Mouse (Mus musculus) neural tube, embryonic 11.5 days (tissue): ENCODE results near the gene Kremen1. TPM values are rescaled to one million over a fixed set of nuclear protein-coding genes. Genes with fewer than 3 reads are reported as not detected.

Source experiments
- ATAC-seq: fragments of 200-750 bp; cut with Nextera tagmentation; 2 replicates; pipeline ENCODE4 v1.8.0; 2017; ENCODE audit warnings: moderate number of reproducible peaks, mild to moderate bottlenecking, moderate TSS enrichment, moderate library complexity; ENCODE audit not compliant: insufficient read depth, low FRiP score, low TSS enrichment
- DNase-seq: peaks from one replicate; pipeline ENCODE4 v3.0.0-alpha.2; 2015; ENCODE audit warnings: low spot score
- H3K27ac ChIP-seq: fragments of 300-500 bp; sonication (generic); 2 replicates; pipeline ENCODE4 v1.5.1; 2014; ENCODE audit warnings: low read depth, mild to moderate bottlenecking, low read length
- H3K27me3 ChIP-seq: fragments of 300-500 bp; sonication (generic); 2 replicates; pipeline ENCODE4 v1.6.1; 2014; ENCODE audit warnings: mild to moderate bottlenecking, low read length, mixed read lengths; ENCODE audit not compliant: control insufficient read depth, insufficient read depth
- H3K36me3 ChIP-seq: fragments of 300-500 bp; sonication (generic); 2 replicates; pipeline ENCODE4 v1.6.1; 2014; ENCODE audit warnings: mild to moderate bottlenecking, low read length, moderate library complexity, mixed read lengths; ENCODE audit not compliant: control insufficient read depth, insufficient read depth
- H3K4me1 ChIP-seq: fragments of 300-500 bp; sonication (generic); 2 replicates; pipeline ENCODE4 v1.6.1; 2014; ENCODE audit warnings: low read length, mixed read lengths; ENCODE audit not compliant: control insufficient read depth, insufficient read depth
- H3K4me2 ChIP-seq: fragments of 300-500 bp; sonication (generic); 2 replicates; pipeline ENCODE4 v1.6.1; 2014; ENCODE audit warnings: low read depth, mild to moderate bottlenecking, moderate library complexity
- H3K4me3 ChIP-seq: fragments of 300-500 bp; sonication (generic); 2 replicates; pipeline ENCODE4 v1.5.1; 2014; ENCODE audit warnings: low read depth, low read length
- H3K9ac ChIP-seq: fragments of 300-500 bp; sonication (generic); 2 replicates; pipeline ENCODE4 v1.6.1; 2014; ENCODE audit warnings: mild to moderate bottlenecking, low read length
- H3K9me3 ChIP-seq: fragments of 300-500 bp; sonication (generic); 2 replicates; pipeline ENCODE4 v1.6.1; 2016; ENCODE audit warnings: low read length; ENCODE audit not compliant: control insufficient read depth
- whole genome bisulfite sequencing: fragments of 180-500 bp; shearing (Covaris S2); extraction: QIAGEN DNeasy Blood & Tissue Kit; methylation state at CpG from one replicate; pipeline ENCODE4 v1.1.7; 2014; 5-methylcytosine and 5-hydroxymethylcytosine counted together
- polyA plus RNA-seq: library from polyadenylated mRNA; unstranded; fragments of >200 nt; fragmentation: Nextera tagmentation; extraction: Ambion mirVana; gene quantifications from 2 replicates; pipeline ENCODE4 v1.2.1, GENCODE M21; 2014

Gene Kremen1
- polyA plus RNA-seq, 1 experiment from 2014 or later: 9.6 TPM

DNA sequence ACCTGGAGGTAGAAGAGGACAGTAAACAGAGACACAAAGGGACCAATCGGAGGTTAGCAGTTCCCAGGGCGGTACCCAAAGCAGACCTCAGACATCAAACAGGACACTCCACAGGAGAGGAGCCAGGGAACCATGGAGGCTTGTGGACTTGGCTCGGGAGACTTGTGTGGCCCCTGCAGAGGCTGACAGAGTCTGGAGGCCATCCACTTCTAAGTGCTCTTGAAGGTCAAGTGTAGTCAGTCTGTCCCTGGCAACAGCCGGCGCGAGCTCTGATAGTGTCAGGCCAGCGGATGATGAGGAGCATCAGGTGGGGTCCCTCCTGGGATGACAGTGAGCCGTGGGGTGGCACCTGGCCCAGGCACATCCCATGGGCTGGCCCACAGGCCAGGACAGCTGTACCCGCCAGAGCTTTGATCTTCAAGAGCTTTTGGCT is 69.3 kb downstream of the Kremen1 start:
- Histone ChIP-seq H3K9ac (no peak overlapping the region), H3K4me2 (no peak overlapping the region), H3K4me1 (peaks cover 7% of the 10 kb centered on the region), H3K4me3 (no peak overlapping the region), H3K36me3 (no peaks in the 10 kb centered on the region; the same call in 1 of the 2 replicates), H3K9me3 (no peaks in the 10 kb centered on the region), H3K27ac (0 out of 2 replicates have a peak overlapping the region, but pooled peaks have one; percentile 8), H3K27me3 (no peaks in the 10 kb centered on the region)
- no peak for ATAC-seq
- no peak for DNase-seq
- 54% methylated on average over 9 of the region's 9 CpGs for WGBS

GRCm38 (mm10) chr11:5189239-5189933 is 72.0 kb downstream of the Kremen1 start:
- DNase-seq: no peak
- H3K9me3 ChIP-seq: no peaks in the 10 kb centered on the region
- H3K27ac ChIP-seq: no peak overlapping the region
- no peak overlapping the region for H3K9ac ChIP-seq
- ATAC-seq: no peak
- no peaks in the 10 kb centered on the region for H3K36me3 ChIP-seq
- H3K4me1 ChIP-seq: peaks cover 7% of the 10 kb centered on the region
- no peak overlapping the region for H3K4me2 ChIP-seq
- no peak overlapping the region for H3K4me3 ChIP-seq
- WGBS: 64% methylated on average over 9 of the region's 9 CpGs
- no peaks in the 10 kb centered on the region for H3K27me3 ChIP-seq

- no peaks in the 10 kb centered on the region for H3K27me3 ChIP-seq
- no peak overlapping the region for H3K4me2 ChIP-seq
- WGBS: 95% methylated on average over 4 of the region's 4 CpGs
- DNase-seq: no peak
- peaks cover 12% of the 10 kb centered on the region for H3K4me1 ChIP-seq
- H3K9ac ChIP-seq: no peak overlapping the region
- no peaks in the 10 kb centered on the region for H3K36me3 ChIP-seq
- H3K9me3 ChIP-seq: no peaks in the 10 kb centered on the region
- H3K4me3 ChIP-seq: no peak overlapping the region
- no peak for ATAC-seq
- no peak overlapping the region for H3K27ac ChIP-seq
These were observed 73.2 kb downstream of the Kremen1 start for GRCm38 (mm10) chr11:5188170-5188569.

GRCm38 (mm10) chr11:5184832-5185231 is 76.5 kb downstream of the Kremen1 start:
- no peak overlapping the region for H3K4me3 ChIP-seq
- H3K27me3 ChIP-seq: no peaks in the 10 kb centered on the region
- no peak overlapping the region for H3K27ac ChIP-seq
- no peak for DNase-seq
- peaks cover 10% of the 10 kb centered on the region for H3K4me1 ChIP-seq
- no peak overlapping the region for H3K9ac ChIP-seq
- no peaks in the 10 kb centered on the region for H3K36me3 ChIP-seq
- H3K4me2 ChIP-seq: no peak overlapping the region
- WGBS: 89% methylated on average over 9 of the region's 9 CpGs
- no peak for ATAC-seq
- H3K9me3 ChIP-seq: no peaks in the 10 kb centered on the region

DNA sequence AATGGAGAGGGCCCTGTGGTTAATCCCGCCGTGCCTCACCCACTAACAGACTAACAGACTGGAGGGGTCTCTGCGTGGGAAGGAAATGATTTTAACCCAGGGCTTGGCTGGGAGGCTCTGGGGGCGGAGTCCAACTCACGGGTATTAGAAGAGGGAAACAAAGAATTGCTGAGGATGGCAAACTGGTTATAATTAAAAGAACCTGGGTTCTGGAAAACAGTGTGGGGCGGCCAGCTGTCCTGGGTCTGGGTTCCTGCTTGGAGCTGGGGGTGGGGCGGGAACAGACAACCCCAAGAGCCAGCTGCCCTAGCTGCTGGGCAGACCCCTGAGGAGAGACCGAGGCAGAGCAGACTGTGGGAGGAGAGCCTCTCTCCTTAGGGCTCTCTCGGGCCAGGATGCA is 77.1 kb downstream of the Kremen1 start:
- 31% methylated on average over 9 of the region's 9 CpGs for WGBS
- 0 out of 2 replicates have a peak, but pooled peaks have one; percentile 65 for ATAC-seq
- no peak overlapping the region for H3K9ac ChIP-seq
- H3K36me3 ChIP-seq: no peaks in the 10 kb centered on the region
- H3K27ac ChIP-seq: no peak overlapping the region
- H3K4me2 ChIP-seq: no peak overlapping the region
- H3K4me3 ChIP-seq: no peak overlapping the region
- no peaks in the 10 kb centered on the region for H3K27me3 ChIP-seq
- no peaks in the 10 kb centered on the region for H3K9me3 ChIP-seq
- H3K4me1 ChIP-seq: peaks cover 8% of the 10 kb centered on the region
- peak; percentile 34 for DNase-seq

DNA sequence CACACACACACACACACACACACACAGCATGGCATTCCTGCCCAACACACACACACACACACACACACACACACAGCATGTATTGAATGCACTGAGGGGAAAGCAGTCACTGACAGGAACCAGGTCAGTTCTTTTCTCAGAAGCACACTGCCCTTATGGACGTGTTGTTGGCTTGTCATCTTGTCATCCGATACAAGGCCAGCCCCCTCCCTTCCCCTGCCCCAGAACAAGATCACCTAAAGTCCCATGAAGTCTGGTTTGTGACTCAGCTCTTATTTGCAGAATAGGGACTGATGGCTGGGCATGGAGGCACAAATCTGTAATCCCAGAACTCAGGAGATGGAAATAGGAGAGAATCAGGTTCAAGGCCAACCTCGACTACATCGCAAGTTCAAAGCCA is 78.5 kb downstream of the Kremen1 start:
- H3K4me1 ChIP-seq: peaks cover 7% of the 10 kb centered on the region
- no peaks in the 10 kb centered on the region for H3K9me3 ChIP-seq
- no peak overlapping the region for H3K27ac ChIP-seq
- DNase-seq (no peak), ATAC-seq (no peak)
- no peak overlapping the region for H3K4me3 ChIP-seq
- H3K27me3 ChIP-seq: no peaks in the 10 kb centered on the region
- WGBS: 68% methylated on average over 4 of the region's 4 CpGs
- H3K36me3 ChIP-seq: no peaks in the 10 kb centered on the region
- H3K9ac ChIP-seq: no peak overlapping the region
- no peak overlapping the region for H3K4me2 ChIP-seq

- 0 out of 2 replicates have a peak, but pooled peaks have one; percentile 35 for ATAC-seq
- Histone ChIP-seq H3K9ac (no peak overlapping the region), H3K4me1 (peaks cover 7% of the 10 kb centered on the region), H3K36me3 (no peaks in the 10 kb centered on the region), H3K4me3 (no peak overlapping the region), H3K27ac (no peak overlapping the region), H3K27me3 (no peaks in the 10 kb centered on the region), H3K9me3 (no peaks in the 10 kb centered on the region), H3K4me2 (no peak overlapping the region)
- WGBS: 20% methylated on average over 13 of the region's 13 CpGs
- DNase-seq: peak; percentile 85
These were observed 79.4 kb downstream of the Kremen1 start for GRCm38 (mm10) chr11:5181850-5182404.

DNA sequence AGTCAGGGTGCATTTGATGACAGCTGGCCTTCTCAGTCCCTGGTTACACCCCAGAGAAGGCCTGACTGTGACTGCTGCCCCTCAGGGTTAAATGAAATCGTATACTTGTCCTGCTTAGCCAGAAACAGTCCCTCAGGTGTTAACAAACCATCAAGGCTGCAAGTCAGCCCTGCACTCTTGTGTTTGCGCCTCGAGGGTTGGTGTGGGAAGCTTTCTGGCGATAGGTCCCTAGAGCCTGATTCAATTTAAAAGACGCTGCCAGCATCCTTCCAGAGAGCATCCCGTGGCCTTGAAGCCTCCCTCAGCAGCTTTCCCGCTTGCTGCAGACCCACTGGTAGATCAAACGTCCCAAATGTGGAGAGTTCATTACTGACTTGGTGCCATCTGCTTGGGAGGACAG is 82.0 kb downstream of the Kremen1 start:
- Histone ChIP-seq H3K27me3 (no peaks in the 10 kb centered on the region), H3K4me1 (peaks cover 5% of the 10 kb centered on the region; the same call in 1 of the 2 replicates), H3K27ac (no peak overlapping the region), H3K4me2 (no peak overlapping the region), H3K36me3 (no peaks in the 10 kb centered on the region), H3K4me3 (no peak overlapping the region), H3K9me3 (no peaks in the 10 kb centered on the region), H3K9ac (no peak overlapping the region)
- peak; percentile 35 for DNase-seq
- 47% methylated on average over 8 of the region's 8 CpGs for WGBS
- no peak for ATAC-seq

- no peaks in the 10 kb centered on the region for H3K9me3 ChIP-seq
- no peaks in the 10 kb centered on the region for H3K4me1 ChIP-seq
- DNase-seq (no peak), ATAC-seq (no peak)
- WGBS: 79% methylated on average over 12 of the region's 12 CpGs
- H3K4me3 ChIP-seq: no peak overlapping the region
- no peaks in the 10 kb centered on the region for H3K27me3 ChIP-seq
- no peak overlapping the region for H3K9ac ChIP-seq
- H3K36me3 ChIP-seq: no peaks in the 10 kb centered on the region
- no peak overlapping the region for H3K4me2 ChIP-seq
- H3K27ac ChIP-seq: 0 out of 2 replicates have a peak overlapping the region, but pooled peaks have one; percentile 20
These were observed 84.2 kb downstream of the Kremen1 start for GRCm38 (mm10) chr11:5177171-5177570.
